Mouse (Mus musculus): Measurements from ENCODE around the gene Ppp1r15a. TPM values are rescaled to one million over a fixed set of nuclear protein-coding genes. Genes with fewer than 3 reads are reported as not detected.
"Not testable (repeated sequence)": the region's sequence is repeated elsewhere in the genome, so short reads cannot be mapped to it uniquely, and the experiment has no call there.

Ppp1r15a gene
- total RNA-seq, 2 experiments from 2014 or later = 19.0 to 25.8 TPM

- Histone ChIP-seq H3K4me3 (peak overlapping the region; percentile 73), H3K27ac (peak overlapping the region; percentile 88)
- DNase-seq (ENCODE audit: low spot score in 2 of 2) = no peak
- no peak for TF ChIP-seq CTCF (conservative IDR thresholded peaks at IDR 0.05)
Observed at GRCm38 (mm10) chr7:45522194-45522752, 3.8 kb downstream of the Ppp1r15a start.

GRCm38 (mm10) chr7:45521728-45522184 lies 4.3 kb downstream of the Ppp1r15a start:
- peak; percentile 62 for TF ChIP-seq CTCF (conservative IDR thresholded peaks at IDR 0.05)
- H3K27ac ChIP-seq = peak overlapping the region; percentile 88
- peak; percentile 91 to 92 for DNase-seq (ENCODE audit: low spot score in 2 of 2)
- H3K4me3 ChIP-seq = peak overlapping the region; percentile 73

GRCm38 (mm10) chr7:45520605-45521004 lies 5.5 kb downstream of the Ppp1r15a start:
- TF ChIP-seq CTCF (conservative IDR thresholded peaks at IDR 0.05) = peak; percentile 15; the same call in 1 of the 2 replicates
- no peak for DNase-seq (ENCODE audit: low spot score in 2 of 2)
- Histone ChIP-seq H3K4me3 (no peak overlapping the region), H3K27ac (no peak overlapping the region)

- no peak for DNase-seq (ENCODE audit: low spot score in 2 of 2)
- H3K4me3 ChIP-seq = no peak overlapping the region
- no peak for TF ChIP-seq CTCF (conservative IDR thresholded peaks at IDR 0.05)
Observed at GRCm38 (mm10) chr7:45519345-45520120, 6.5 kb downstream of the Ppp1r15a start.

GRCm38 (mm10) chr7:45518618-45519017 lies 7.5 kb downstream of the Ppp1r15a start:
- DNase-seq (ENCODE audit: low spot score in 2 of 2) = no peak
- Histone ChIP-seq H3K27ac (no peak overlapping the region), H3K4me3 (no peak overlapping the region)
- TF ChIP-seq CTCF (conservative IDR thresholded peaks at IDR 0.05) = no peak

More at GRCm38 (mm10) chr7:45519345-45520120, 6.5 kb downstream of the Ppp1r15a start:
- H3K27ac ChIP-seq = no peak overlapping the region

- TF ChIP-seq CTCF (conservative IDR thresholded peaks at IDR 0.05) = peak; percentile 71
- DNase-seq (ENCODE audit: low spot score in 2 of 2); H3K4me3 ChIP-seq; H3K27ac ChIP-seq: not testable (repeated sequence)
Observed at GRCm38 (mm10) chr7:45516846-45517245, 9.2 kb downstream of the Ppp1r15a start.

- no peak for TF ChIP-seq CTCF (conservative IDR thresholded peaks at IDR 0.05)
Observed at GRCm38 (mm10) chr7:45515436-45515835, 10.6 kb downstream of the Ppp1r15a start.

GRCm38 (mm10) chr7:45514411-45514810 lies 11.7 kb downstream of the Ppp1r15a start:
- Histone ChIP-seq H3K27ac (no peak overlapping the region), H3K4me3 (no peak overlapping the region)
- 0 out of 2 replicates have a peak, but pooled peaks have one; percentile 6 for TF ChIP-seq CTCF (conservative IDR thresholded peaks at IDR 0.05)
- DNase-seq (ENCODE audit: low spot score in 2 of 2) = no peak

More at GRCm38 (mm10) chr7:45515436-45515835, 10.6 kb downstream of the Ppp1r15a start:
- no peak for DNase-seq (ENCODE audit: low spot score in 2 of 2)
- no peak overlapping the region for H3K4me3 ChIP-seq
- H3K27ac ChIP-seq = no peak overlapping the region

GRCm38 (mm10) chr7:45509912-45510787 lies 15.9 kb downstream of the Ppp1r15a start, which contains the start of gene Nucb1:
Nucb1 (minus strand) TSS chr7:45510406.
- H3K27ac ChIP-seq = peak within 1 kb of the TSS; percentile 90
- peak within 1 kb of the TSS; percentile 79 for H3K4me3 ChIP-seq
- TF ChIP-seq CTCF (conservative IDR thresholded peaks at IDR 0.05) = no peak; the same call in 1 of the 2 replicates
- DNase-seq (ENCODE audit: low spot score in 2 of 2) = peak; percentile 84 to 90

- no peak for DNase-seq (ENCODE audit: low spot score in 2 of 2)
- Histone ChIP-seq H3K4me3 (peak overlapping the region; percentile 79), H3K27ac (peak overlapping the region; percentile 90)
- no peak for TF ChIP-seq CTCF (conservative IDR thresholded peaks at IDR 0.05)
Observed at GRCm38 (mm10) chr7:45509181-45509882, 16.7 kb downstream of the Ppp1r15a start.

GRCm38 (mm10) chr7:45508561-45508960 lies 17.5 kb downstream of the Ppp1r15a start:
- no peak for TF ChIP-seq CTCF (conservative IDR thresholded peaks at IDR 0.05)
- no peak for DNase-seq (ENCODE audit: low spot score in 2 of 2)
- Histone ChIP-seq H3K4me3 (no peak overlapping the region), H3K27ac (no peak overlapping the region)

GRCm38 (mm10) chr7:45507583-45507982 lies 18.5 kb downstream of the Ppp1r15a start:
- H3K27ac ChIP-seq = no peak overlapping the region
- H3K4me3 ChIP-seq = no peak overlapping the region
- no peak for TF ChIP-seq CTCF (conservative IDR thresholded peaks at IDR 0.05)
- DNase-seq (ENCODE audit: low spot score in 2 of 2) = no peak

Measured in layer of hippocampus, adult 2 months (tissue).